Mouse (Mus musculus): ENCODE results near the gene Ankrd28. TPM values are rescaled to one million over a fixed set of nuclear protein-coding genes. Genes with fewer than 3 reads are reported as not detected.
"Not testable (repeated sequence)": the region's sequence is repeated elsewhere in the genome, so short reads cannot be mapped to it uniquely, and the experiment has no call there.

The Ankrd28 gene
- 10 to 100 TPM; 22.1 to 27.7 TPM for total RNA-seq (2021)
- polyA plus RNA-seq (2012; rRNA removed), result 6.6 and 17.4 TPM in 2 replicates
- long read RNA-seq, full-length matches to known transcripts, result 2 of 12 reads
- long read RNA-seq, partial matches to known transcripts, result 6 of 12 reads
- long read RNA-seq, other reads (novel, unspliced or antisense), result 4 of 12 reads

DNA sequence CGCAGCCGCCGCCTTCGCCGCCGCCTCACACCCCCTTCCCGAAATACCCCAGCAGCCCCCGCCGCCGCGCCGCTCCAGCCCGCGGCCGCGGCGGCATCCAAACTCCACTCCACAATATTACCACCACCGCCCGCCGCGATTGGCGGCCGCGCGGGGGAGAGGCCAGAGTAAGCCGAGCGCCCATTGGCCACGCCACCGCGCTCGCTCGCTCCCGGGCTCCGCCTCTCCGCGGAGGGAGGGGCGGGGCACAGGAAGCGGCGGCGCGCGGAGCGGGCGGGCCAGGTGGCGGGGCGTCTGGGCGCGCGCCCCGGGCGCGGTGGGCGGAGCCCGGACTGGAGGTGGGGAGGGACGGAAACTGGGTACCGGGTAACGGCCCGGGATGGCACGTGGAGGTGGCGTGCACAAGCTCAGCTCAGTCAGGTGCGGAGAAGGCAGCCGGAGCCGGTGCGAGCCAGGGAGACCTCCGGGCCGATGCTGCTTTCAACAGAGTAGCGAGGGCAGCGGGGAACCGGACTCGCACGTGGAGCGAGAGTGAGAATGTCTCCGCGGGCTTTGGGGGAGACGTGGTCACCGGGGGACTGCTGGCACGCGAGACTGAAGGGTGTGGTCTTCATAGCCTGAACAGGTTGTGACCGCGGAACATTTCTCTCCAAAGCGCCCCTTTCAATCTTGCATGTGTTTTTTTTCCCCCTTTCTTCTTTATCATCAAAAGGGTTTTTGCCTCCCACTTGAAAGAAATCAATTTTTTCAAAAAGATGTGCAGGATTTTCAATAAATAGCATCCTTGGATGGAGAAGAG is at the start of gene Ankrd28:
Gene Ankrd28, minus strand, starts transcription at position 81 of the 799 bp plus-strand sequence.
- intact Hi-C loops (cut with DNase I), result loop anchor here (2.0 to 5.0 kb wide), 3 partner anchors 33 to 102 kb away; no protein-coding TSS in a partner anchor
- under 1% methylated on average over 67 of the region's 81 CpGs for WGBS

GRCm38 (mm10) chr14:31879456-31879855 is 49.0 kb upstream of the Ankrd28 start:
- Histone ChIP-seq H3K36me3 (ENCODE audit: control insufficient read depth, insufficient read depth, low read length) (no peaks in the 10 kb centered on the region), H3K9ac (ENCODE audit: low read depth, low read length) (no peak overlapping the region), H3K79me2 (replicated peaks; ENCODE audit: control insufficient read depth, insufficient read depth, low read length) (no peaks in the 10 kb centered on the region), H3K27me3 (ENCODE audit: control insufficient read depth, insufficient read depth, low read length) (no peaks in the 10 kb centered on the region), H3K27ac (no peak overlapping the region), H3K4me1 (ENCODE audit: control insufficient read depth, insufficient read depth, low read length) (no peaks in the 10 kb centered on the region), H3K4me3 (no peak overlapping the region)
- no peak for DNase-seq
- 64% methylated on average over 6 of the region's 6 CpGs for WGBS
- intact Hi-C loops (cut with DNase I), result no loop called here
- TF ChIP-seq POLR2A (IDR thresholded peaks at IDR 0.05; ENCODE audit: insufficient read depth, low read depth, low read length) (no peak), EP300 (IDR thresholded peaks at IDR 0.05; ENCODE audit: insufficient read depth, low read depth, low read length) (no peak), CTCF (IDR thresholded peaks at IDR 0.05) (no peak)

More for the DNA sequence above, at the start of gene Ankrd28:
- Histone ChIP-seq H3K9ac (ENCODE audit: low read depth, low read length) (peak within 1 kb of the TSS; percentile 75), H3K27me3 (ENCODE audit: control insufficient read depth, insufficient read depth, low read length) (no peaks in the 10 kb centered on the region), H3K4me3 (peak within 1 kb of the TSS; percentile 90), H3K27ac (peak within 1 kb of the TSS; percentile 86), H3K4me1 (ENCODE audit: control insufficient read depth, insufficient read depth, low read length) (peaks cover 2% of the 10 kb centered on the region), H3K79me2 (replicated peaks; ENCODE audit: control insufficient read depth, insufficient read depth, low read length) (no peaks in the 10 kb centered on the region), H3K36me3 (ENCODE audit: control insufficient read depth, insufficient read depth, low read length) (no peaks in the 10 kb centered on the region)
- DNase-seq, result peak; percentile 97 to 98
- TF ChIP-seq EP300 (IDR thresholded peaks at IDR 0.05; ENCODE audit: insufficient read depth, low read depth, low read length), result no peak
- no peak for TF ChIP-seq POLR2A (IDR thresholded peaks at IDR 0.05; ENCODE audit: insufficient read depth, low read depth, low read length)
- no peak for TF ChIP-seq CTCF (IDR thresholded peaks at IDR 0.05)

DNA sequence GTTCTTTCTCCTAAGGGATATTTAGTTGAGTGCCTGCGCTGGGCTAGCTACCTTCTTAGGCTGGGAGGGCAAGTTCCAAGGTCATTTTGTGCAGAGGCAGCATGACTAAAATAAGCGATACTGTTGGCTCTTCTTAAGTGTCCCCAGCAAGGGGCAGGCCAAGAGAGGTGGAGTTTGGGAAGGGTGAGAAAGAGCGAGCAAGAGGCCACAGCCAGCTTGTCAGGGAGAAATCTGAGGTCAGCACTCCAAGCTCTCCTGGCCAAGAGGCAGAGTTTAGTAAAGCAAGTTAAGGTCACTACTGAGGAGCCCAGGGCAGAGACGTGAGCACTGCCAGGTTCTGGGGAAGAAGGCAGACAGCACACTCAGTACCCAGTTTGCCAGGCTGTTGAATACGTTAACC is 41.7 kb upstream of the Ankrd28 start:
- WGBS, result 55% methylated on average over 5 of the region's 5 CpGs
- Histone ChIP-seq H3K36me3 (ENCODE audit: control insufficient read depth, insufficient read depth, low read length) (no peaks in the 10 kb centered on the region), H3K27me3 (ENCODE audit: control insufficient read depth, insufficient read depth, low read length) (no peaks in the 10 kb centered on the region), H3K79me2 (replicated peaks; ENCODE audit: control insufficient read depth, insufficient read depth, low read length) (no peaks in the 10 kb centered on the region), H3K9ac (ENCODE audit: low read depth, low read length) (no peak overlapping the region), H3K4me1 (ENCODE audit: control insufficient read depth, insufficient read depth, low read length) (no peaks in the 10 kb centered on the region), H3K4me3 (no peak overlapping the region), H3K27ac (peak overlapping the region; percentile 40)
- DNase-seq, result peak; percentile 36 to 68
- intact Hi-C loops (cut with DNase I), result no loop called here
- peak; percentile 66; the same call in 1 of the 2 replicates for TF ChIP-seq EP300 (IDR thresholded peaks at IDR 0.05; ENCODE audit: insufficient read depth, low read depth, low read length)
- TF ChIP-seq POLR2A (IDR thresholded peaks at IDR 0.05; ENCODE audit: insufficient read depth, low read depth, low read length), result no peak
- no peak for TF ChIP-seq CTCF (IDR thresholded peaks at IDR 0.05)

DNA sequence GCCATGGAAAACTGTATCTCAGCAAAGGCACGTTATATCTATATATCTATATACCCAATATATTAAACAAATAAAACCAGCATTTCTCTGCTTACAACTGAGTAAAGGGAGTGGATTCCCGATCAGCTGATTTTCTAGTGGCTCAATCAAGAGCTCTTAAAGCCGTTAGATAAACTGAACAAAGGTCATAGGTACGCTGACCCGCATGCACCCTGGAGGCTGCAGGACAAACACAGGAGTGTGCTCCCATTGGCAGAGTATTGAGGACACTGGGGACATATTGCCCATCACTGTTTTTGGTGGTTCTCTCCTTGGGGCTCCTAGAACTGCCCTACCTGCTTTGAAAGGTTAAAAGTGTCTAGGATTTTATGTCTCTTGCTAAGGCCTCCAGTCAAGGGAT is 40.0 kb upstream of the Ankrd28 start:
- H3K4me3 ChIP-seq, result no peak overlapping the region
- H3K9ac ChIP-seq (ENCODE audit: low read depth, low read length), result no peak overlapping the region
- intact Hi-C loops (cut with DNase I), result no loop called here
- no peak for TF ChIP-seq EP300 (IDR thresholded peaks at IDR 0.05; ENCODE audit: insufficient read depth, low read depth, low read length)
- no peak for TF ChIP-seq CTCF (IDR thresholded peaks at IDR 0.05)
- TF ChIP-seq POLR2A (IDR thresholded peaks at IDR 0.05; ENCODE audit: insufficient read depth, low read depth, low read length), result no peak
- no peaks in the 10 kb centered on the region for H3K36me3 ChIP-seq (ENCODE audit: control insufficient read depth, insufficient read depth, low read length)
- H3K27me3 ChIP-seq (ENCODE audit: control insufficient read depth, insufficient read depth, low read length), result no peaks in the 10 kb centered on the region
- H3K79me2 ChIP-seq (replicated peaks; ENCODE audit: control insufficient read depth, insufficient read depth, low read length), result no peaks in the 10 kb centered on the region
- 83% methylated on average over 5 of the region's 5 CpGs for WGBS
- no peak overlapping the region for H3K27ac ChIP-seq
- DNase-seq, result no peak
- H3K4me1 ChIP-seq (ENCODE audit: control insufficient read depth, insufficient read depth, low read length), result no peaks in the 10 kb centered on the region

GRCm38 (mm10) chr14:31868591-31868990 is 38.1 kb upstream of the Ankrd28 start:
- intact Hi-C loops (cut with DNase I), result loop anchor here (5.0 kb wide), 1 partner anchor 44 kb away; no protein-coding TSS in a partner anchor
- Histone ChIP-seq H3K27ac (no peak overlapping the region; the same call in 1 of the 2 replicates), H3K4me1 (ENCODE audit: control insufficient read depth, insufficient read depth, low read length) (no peaks in the 10 kb centered on the region), H3K79me2 (replicated peaks; ENCODE audit: control insufficient read depth, insufficient read depth, low read length) (no peaks in the 10 kb centered on the region), H3K27me3 (ENCODE audit: control insufficient read depth, insufficient read depth, low read length) (no peaks in the 10 kb centered on the region), H3K36me3 (ENCODE audit: control insufficient read depth, insufficient read depth, low read length) (no peaks in the 10 kb centered on the region), H3K9ac (ENCODE audit: low read depth, low read length) (no peak overlapping the region), H3K4me3 (no peak overlapping the region)
- TF ChIP-seq CTCF (IDR thresholded peaks at IDR 0.05) (no peak), EP300 (IDR thresholded peaks at IDR 0.05; ENCODE audit: insufficient read depth, low read depth, low read length) (no peak), POLR2A (IDR thresholded peaks at IDR 0.05; ENCODE audit: insufficient read depth, low read depth, low read length) (no peak)
- no peak for DNase-seq
- 31% methylated on average over 1 of the region's 1 CpGs for WGBS

GRCm38 (mm10) chr14:31866366-31866765 is 35.9 kb upstream of the Ankrd28 start:
- H3K4me1 ChIP-seq (ENCODE audit: control insufficient read depth, insufficient read depth, low read length); H3K9ac ChIP-seq (ENCODE audit: low read depth, low read length); H3K27ac ChIP-seq; H3K4me3 ChIP-seq; DNase-seq; H3K27me3 ChIP-seq (ENCODE audit: control insufficient read depth, insufficient read depth, low read length); H3K79me2 ChIP-seq (replicated peaks; ENCODE audit: control insufficient read depth, insufficient read depth, low read length); H3K36me3 ChIP-seq (ENCODE audit: control insufficient read depth, insufficient read depth, low read length): not testable (repeated sequence)
- intact Hi-C loops (cut with DNase I), result loop anchor here (5.0 kb wide), 1 partner anchor 46 kb away; no protein-coding TSS in a partner anchor
- 96% methylated on average over 10 of the region's 10 CpGs for WGBS

All from heart, adult 2 months (tissue).